Mouse (Mus musculus): ENCODE measurements around the gene Lin37.
A peak's percentile ranks its signal among the peaks of the same experiment; 100 is the strongest.

GRCm38 (mm10) chr7:30589435-30590301 is 30.0 kb upstream of the Lin37 start:
- peak; percentile 72 to 93 for TF ChIP-seq CTCF (conservative IDR thresholded peaks at IDR 0.05 in 1 of 2, IDR thresholded peaks at IDR 0.05 in 1 of 2; ENCODE audit: low read depth in 2 of 2, low read length in 2 of 2)
- no peak for TF ChIP-seq EP300 (IDR thresholded peaks at IDR 0.05; ENCODE audit: low read length)
- no peak; the same call in 1 of the 2 replicates for TF ChIP-seq MAX (IDR thresholded peaks at IDR 0.05; ENCODE audit: low read length)
- TF ChIP-seq MAFK (IDR thresholded peaks at IDR 0.05; ENCODE audit: insufficient replicate concordance, low read length): no peak
- TF ChIP-seq USF1 (IDR thresholded peaks at IDR 0.05; ENCODE audit: low read depth, low read length): no peak
- peak; percentile 48; the same call in 1 of the 2 replicates for TF ChIP-seq ELF1 (IDR thresholded peaks at IDR 0.05; ENCODE audit: low read depth, low read length)
- no peak for TF ChIP-seq POLR2A (IDR thresholded peaks at IDR 0.05; ENCODE audit: low read depth, low read length)

All from CH12.LX (cell line).